Comparison of ENCODE assay signal across 8 mouse cellular contexts in genomic region chr11:19830280-19831062, GRCm38 (mm10).
DNase-seq lines count a peak whose midpoint lies in the region; ATAC-seq and TF ChIP-seq lines count a peak whose summit lies in the region.

No protein-coding gene starts in this region.

- no peak for TF ChIP-seq POLR2A in cerebellum, adult 2 months (IDR thresholded peaks at IDR 0.05; ENCODE audit: borderline replicate concordance, insufficient read depth, low read length)

- 16% methylated on average over 18 of the region's 18 CpGs for WGBS in kidney, embryonic 16.5 days
- 16% methylated on average over 18 of the region's 18 CpGs for WGBS in cerebellum, adult 2 months
- 18% methylated on average over 18 of the region's 18 CpGs for WGBS in midbrain, postnatal 0 days

- no peak overlapping the region for H3K4me2 ChIP-seq in kidney, embryonic 16.5 days (replicated peaks; ENCODE audit: low read depth, low read length)
- no peak overlapping the region for H3K4me2 ChIP-seq in midbrain, postnatal 0 days (ENCODE audit: low read depth, low read length, poor library complexity, severe bottlenecking)

- H3K9me3 ChIP-seq in kidney, embryonic 16.5 days (ENCODE audit: low read length), result no peaks in the 10 kb centered on the region
- no peaks in the 10 kb centered on the region for H3K9me3 ChIP-seq in midbrain, postnatal 0 days (ENCODE audit: low read length)

- no peaks in the 10 kb centered on the region for H3K27me3 ChIP-seq in kidney, embryonic 16.5 days (ENCODE audit: insufficient read depth, low read length)
- H3K27me3 ChIP-seq in cerebellum, adult 2 months (ENCODE audit: control insufficient read depth, insufficient read depth, low read length), result no peaks in the 10 kb centered on the region
- no peaks in the 10 kb centered on the region for H3K27me3 ChIP-seq in midbrain, postnatal 0 days (ENCODE audit: insufficient read depth, low read length)

- H3K4me3 ChIP-seq in kidney, embryonic 16.5 days (ENCODE audit: low read length), result no peak overlapping the region
- no peak overlapping the region for H3K4me3 ChIP-seq in cerebellum, adult 2 months (replicated peaks; ENCODE audit: insufficient read depth, low read depth, low read length)
- H3K4me3 ChIP-seq in midbrain, postnatal 0 days (ENCODE audit: low read depth, low read length), result no peak overlapping the region

- H3K27ac ChIP-seq in kidney, embryonic 16.5 days (ENCODE audit: low read length), result no peak overlapping the region
- H3K27ac ChIP-seq in cerebellum, adult 2 months (ENCODE audit: insufficient read depth, low read length), result no peak overlapping the region
- no peak overlapping the region for H3K27ac ChIP-seq in midbrain, postnatal 0 days (ENCODE audit: low read depth, low read length)

- peak; percentile 93 for TF ChIP-seq CTCF in cerebellum, adult 2 months (IDR thresholded peaks at IDR 0.05; ENCODE audit: borderline replicate concordance, insufficient read depth, low read depth, low read length)
- peak; percentile 98 for TF ChIP-seq CTCF in midbrain, postnatal 0 days (IDR thresholded peaks at IDR 0.05)

- no peak overlapping the region for H3K9ac ChIP-seq in kidney, embryonic 16.5 days (replicated peaks; ENCODE audit: low read length)
- no peak overlapping the region for H3K9ac ChIP-seq in midbrain, postnatal 0 days (replicated peaks; ENCODE audit: low read length, poor library complexity, severe bottlenecking)

- peaks cover 24% of the 10 kb centered on the region for H3K4me1 ChIP-seq in kidney, embryonic 16.5 days (ENCODE audit: insufficient read depth, low read length)
- H3K4me1 ChIP-seq in cerebellum, adult 2 months (ENCODE audit: control insufficient read depth, insufficient read depth, low read length), result peaks cover 36% of the 10 kb centered on the region
- 0 out of 2 replicates have a peak, but pooled peaks cover 1% of the 10 kb centered on the region for H3K4me1 ChIP-seq in midbrain, postnatal 0 days (ENCODE audit: insufficient read depth, low read length)

- H3K36me3 ChIP-seq in kidney, embryonic 16.5 days (ENCODE audit: insufficient read depth, low read length), result no peaks in the 10 kb centered on the region
- no peaks in the 10 kb centered on the region for H3K36me3 ChIP-seq in midbrain, postnatal 0 days (ENCODE audit: insufficient read depth, low read length)

- intact Hi-C loops in left cerebral cortex, postnatal 36 days (cut with DNase I), result loop anchor here (2.0 to 5.0 kb wide), 2 partner anchors 207 to 242 kb away; no protein-coding TSS in a partner anchor

- ATAC-seq in kidney, embryonic 16.5 days (ENCODE audit: low FRiP score, low TSS enrichment), result no peak
- ATAC-seq in frontal cortex, adult (ENCODE audit: low TSS enrichment), result peak; percentile 33
- ATAC-seq in midbrain, postnatal 0 days (ENCODE audit: low FRiP score), result peak; percentile 42

- DNase-seq in kidney, adult 11 months, result peak; percentile 23
- peak; percentile 81 to 82 for DNase-seq in cerebellum, adult 2 months
- DNase-seq in hindlimb bud, embryonic 11.5 days (ENCODE audit: extremely low spot score, low read depth, low spot score), result peak; percentile 56
- peak; percentile 76 to 78 for DNase-seq in left cerebral cortex, postnatal 36 days (ENCODE audit: low spot score in 2 of 2)
- DNase-seq in midbrain, postnatal 0 days (ENCODE audit: low spot score), result peak; percentile 84
- DNase-seq in spleen, postnatal 36 days (ENCODE audit: low spot score in 2 of 2), result peak; percentile 40 to 65

Comparison
In these comparisons a context has a peak if more than half of its experiments do, and no peak if none do; other contexts are left out.
1. DNase-seq: peak in every context shown above with its lines; median percentile 84 in midbrain, postnatal 0 days; 82 in cerebellum, adult 2 months; 77 in left cerebral cortex, postnatal 36 days; 56 in hindlimb bud, embryonic 11.5 days; 52 in spleen, postnatal 36 days; 23 in kidney, adult 11 months.